Mouse (Mus musculus) layer of hippocampus, adult 9-10 months (tissue): ENCODE data around the gene Mrpl53.
A peak's percentile ranks its signal among the peaks of the same experiment; 100 is the strongest.

Experiments used
- DNase-seq: peaks from one replicate; pipeline ENCODE4 v3.0.0; 2022; ENCODE audit warnings: low spot score

Gene Mrpl53

DNA sequence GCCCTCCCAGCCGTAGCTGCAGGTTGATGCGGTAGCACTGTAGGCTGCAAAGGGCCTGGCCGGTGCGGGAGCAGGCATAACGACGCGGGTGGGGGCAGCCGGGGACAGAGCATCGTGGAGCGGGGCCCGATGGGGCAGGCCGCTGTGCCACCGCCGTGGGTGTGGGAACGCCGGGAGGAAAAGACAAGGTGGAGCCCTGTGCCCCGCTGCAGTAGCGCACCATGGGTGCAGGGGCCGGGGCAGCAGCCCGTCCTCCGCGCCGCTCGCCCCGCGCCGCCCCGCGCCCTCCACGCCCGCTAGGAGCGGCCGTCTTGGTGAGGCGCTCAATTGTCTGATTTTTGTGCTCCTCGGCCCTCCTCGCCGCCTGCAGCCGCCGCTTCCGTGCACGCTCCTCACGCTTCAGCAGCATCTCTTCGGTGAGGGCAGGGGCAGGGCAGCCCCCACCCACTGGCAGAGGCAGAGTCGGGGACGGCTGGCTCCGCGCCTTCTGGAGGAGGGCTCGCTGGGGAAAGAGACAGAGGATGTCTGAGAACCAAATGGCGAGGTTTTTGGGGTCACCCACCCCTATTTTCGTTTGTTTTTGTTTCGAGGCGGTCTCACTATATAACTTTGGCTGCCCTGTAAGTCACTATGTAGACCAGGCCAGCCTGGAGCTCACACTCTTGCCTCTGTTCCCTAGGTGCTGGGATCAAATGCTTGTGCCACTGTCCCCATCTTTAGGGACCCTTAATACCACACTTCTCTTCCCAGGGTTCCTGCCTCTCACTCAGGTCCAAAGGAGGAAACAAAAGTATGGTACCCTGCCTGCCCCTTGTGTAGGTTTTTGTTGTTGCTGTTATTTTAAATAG, 13.2 kb downstream of the Mrpl53 start:
- no peak for DNase-seq

DNA sequence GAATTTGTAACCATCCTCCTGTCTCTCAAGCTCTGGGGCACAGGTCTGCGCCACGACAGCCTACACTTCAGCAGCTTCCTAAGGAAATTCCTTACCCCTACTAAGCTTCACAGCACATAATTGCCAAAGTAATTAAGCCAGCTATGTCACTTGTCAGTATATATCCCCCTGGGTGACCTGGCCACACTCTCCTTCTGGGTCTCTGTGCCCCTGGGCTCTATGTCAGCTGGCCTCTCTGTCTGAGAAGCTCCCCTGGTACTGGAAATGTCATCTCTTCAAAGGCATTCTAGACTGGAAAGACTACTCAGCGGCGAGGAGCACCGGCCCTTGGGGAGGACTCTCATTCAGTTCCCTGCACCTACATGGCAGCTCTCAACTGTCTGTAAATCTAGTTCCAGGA, 14.1 kb downstream of the Mrpl53 start:
- no peak for DNase-seq

GRCm38 (mm10) chr6:83124851-83125312, 16.0 kb downstream of the Mrpl53 start:
- peak; percentile 91 for DNase-seq

- no peak for DNase-seq
These were observed 16.5 kb downstream of the Mrpl53 start, which contains the start of gene Ino80b for GRCm38 (mm10) chr6:83125331-83125730. TSS of gene Ino80b (minus strand) at chr6:83125431.

DNA sequence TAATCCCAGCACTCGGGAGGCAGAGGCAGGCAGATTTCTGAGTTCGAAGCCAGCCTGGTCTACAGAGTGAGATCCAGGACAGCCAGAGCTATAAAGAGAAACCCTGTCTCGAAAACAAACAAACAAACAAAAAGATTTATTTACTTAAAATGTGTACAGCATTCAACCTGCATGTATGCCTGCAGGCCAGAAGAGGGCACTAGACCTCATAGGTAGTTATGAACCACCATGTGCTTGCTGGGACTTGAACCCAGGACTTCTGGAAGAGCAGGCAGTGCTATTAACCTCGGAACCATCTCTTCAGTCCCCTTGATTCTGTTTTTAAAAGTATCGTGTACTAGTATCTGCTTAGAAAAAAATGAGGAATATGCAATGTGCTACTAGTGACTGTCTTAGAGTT, 18.6 kb downstream of the Mrpl53 start:
- DNase-seq = no peak

DNA sequence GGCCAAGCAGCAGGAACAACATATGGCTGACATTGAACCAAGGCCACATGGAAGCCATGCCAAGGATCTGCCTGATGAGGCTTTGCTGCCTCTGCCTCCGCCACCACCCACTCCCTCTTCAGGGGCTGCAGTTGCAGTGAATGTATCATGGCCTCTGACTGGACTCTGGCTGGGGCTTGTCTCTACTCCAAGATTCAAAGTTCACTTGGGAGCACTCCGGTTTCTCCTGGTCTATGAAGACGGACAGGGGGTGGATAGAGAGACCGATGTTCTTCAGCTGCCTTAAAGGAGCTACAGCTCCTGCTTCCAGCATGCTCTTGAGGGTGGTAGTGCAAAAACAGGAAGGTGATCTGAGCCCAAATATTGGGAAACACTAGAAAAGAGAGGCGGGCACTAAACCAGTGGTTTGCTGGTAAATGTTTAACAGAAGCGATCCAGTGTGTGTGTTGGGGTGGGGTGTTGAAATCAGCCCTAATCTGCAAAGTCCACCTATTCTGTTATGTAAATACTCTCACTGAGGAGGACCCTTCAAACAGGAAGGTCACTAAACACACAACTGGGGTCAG, 22.7 kb downstream of the Mrpl53 start:
- no peak for DNase-seq

DNA sequence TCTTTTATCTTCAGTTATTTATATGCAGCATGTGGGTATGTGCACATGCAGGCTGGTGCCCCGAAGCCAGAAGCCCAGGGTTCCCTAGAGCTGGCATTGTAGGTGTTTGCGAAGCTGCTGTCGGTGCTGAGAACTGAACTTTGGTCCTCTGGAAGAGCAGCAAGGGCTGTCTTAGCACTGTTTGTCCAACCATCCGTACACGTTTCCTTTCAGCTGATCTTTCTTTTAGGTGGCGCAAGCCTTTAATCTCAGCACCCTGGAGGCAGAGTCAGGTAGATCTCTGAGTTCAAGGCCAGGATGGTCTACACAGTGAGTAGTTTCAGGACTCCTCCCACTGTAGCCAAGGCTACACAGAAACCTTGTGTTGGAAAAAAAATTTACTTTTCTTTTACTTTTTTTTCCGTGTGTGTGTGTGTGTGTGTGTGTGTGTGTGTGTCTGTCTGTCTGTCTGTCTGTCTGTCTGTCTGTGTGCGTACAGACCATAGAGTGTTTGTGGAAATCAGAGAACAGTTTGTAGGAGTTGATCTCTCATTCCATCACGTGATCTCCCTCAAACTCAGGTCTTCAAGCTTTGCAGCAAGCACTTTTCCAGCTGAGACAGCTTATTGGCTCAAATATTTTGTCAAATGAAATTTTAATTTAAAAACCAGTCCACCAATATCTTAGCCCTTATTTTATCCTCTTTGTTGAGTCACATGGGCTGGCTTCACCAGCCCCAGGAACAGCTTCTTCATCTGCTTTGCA, 23.5 kb downstream of the Mrpl53 start:
- no peak for DNase-seq

GRCm38 (mm10) chr6:83134226-83134625, 25.4 kb downstream of the Mrpl53 start:
- no peak for DNase-seq

DNA sequence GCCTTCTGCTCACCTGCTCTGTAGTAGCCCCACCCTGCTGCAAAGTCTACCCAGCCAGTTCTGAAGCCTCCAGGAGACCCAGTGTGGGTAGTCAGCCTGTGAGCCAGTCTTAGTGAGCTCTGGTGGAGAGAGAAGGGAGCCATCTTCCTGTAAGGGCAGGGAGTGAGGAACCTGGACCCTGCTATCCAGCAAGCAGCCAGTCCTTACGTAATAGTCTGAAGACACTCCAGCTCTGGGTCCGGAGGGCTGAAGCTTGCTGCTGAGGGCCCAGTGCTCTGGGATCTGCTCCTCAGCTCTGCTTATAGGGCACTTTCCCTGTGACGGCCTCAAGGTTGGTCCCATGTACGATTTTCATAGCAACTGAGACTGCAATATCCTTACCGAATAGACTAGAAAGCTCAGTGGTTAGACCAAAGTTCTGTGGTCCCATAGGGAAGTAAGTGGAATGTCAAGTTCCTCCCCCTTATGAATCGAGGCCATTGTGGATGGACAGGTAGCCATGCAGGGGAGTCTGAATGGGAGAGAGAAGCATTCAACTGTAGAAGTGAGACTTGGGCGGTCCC, 26.2 kb downstream of the Mrpl53 start, which contains the start of gene Rtkn:
Rtkn (plus strand) TSS at position 513 of the 563 bp plus-strand sequence.
- no peak for DNase-seq

DNA sequence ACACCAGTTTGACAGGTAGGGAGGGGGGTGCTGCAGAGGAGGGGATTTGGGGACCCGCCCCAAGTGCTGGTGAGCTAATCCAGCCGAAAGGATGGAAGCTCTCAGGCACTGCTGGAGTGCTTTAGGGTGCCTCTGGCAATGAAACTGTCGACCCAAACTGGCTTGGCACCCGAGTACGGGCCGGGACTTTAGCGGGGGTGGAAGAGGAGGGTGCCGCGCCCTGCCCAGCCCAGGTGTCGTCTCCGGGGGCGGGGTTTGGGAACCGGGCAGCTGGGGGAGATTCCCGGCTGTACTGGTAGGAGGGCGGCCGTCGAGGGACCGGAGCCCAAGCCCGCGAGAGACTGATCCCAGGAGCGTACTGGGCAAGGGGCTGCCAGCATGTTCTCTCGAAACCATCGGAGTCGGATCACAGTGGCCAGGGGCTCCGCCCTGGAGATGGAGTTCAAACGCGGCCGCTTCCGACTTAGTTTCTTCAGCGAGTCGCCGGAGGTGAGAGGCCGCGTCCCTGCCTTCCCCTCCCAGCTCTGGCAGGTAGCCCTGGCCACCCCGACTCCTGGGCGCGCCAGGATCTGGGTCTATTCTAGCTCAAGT, 26.8 kb downstream of the Mrpl53 start:
- DNase-seq = no peak

- no peak for DNase-seq
These were observed 27.5 kb downstream of the Mrpl53 start for GRCm38 (mm10) chr6:83136291-83136880.

GRCm38 (mm10) chr6:83136881-83137575, 28.2 kb downstream of the Mrpl53 start:
- no peak for DNase-seq

DNA sequence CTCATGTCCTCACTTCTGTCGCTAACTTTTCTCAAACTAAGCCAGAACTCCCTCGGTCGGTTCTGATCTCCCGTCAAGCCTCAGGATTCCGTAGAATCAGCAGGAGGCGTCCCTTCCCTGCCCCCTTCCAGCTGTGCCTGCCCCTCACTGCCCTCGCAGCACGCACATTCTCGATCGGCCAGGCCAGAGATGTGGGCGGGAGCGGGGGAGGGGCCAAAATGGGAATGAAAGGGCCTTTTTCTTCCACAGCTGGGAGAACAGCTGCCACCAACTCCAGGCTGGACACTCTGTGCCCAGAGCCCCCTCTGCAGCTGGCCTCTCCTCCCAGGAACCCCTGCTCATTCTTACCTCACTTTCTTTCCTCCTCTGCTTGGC, 28.7 kb downstream of the Mrpl53 start:
- DNase-seq = peak; percentile 57

DNA sequence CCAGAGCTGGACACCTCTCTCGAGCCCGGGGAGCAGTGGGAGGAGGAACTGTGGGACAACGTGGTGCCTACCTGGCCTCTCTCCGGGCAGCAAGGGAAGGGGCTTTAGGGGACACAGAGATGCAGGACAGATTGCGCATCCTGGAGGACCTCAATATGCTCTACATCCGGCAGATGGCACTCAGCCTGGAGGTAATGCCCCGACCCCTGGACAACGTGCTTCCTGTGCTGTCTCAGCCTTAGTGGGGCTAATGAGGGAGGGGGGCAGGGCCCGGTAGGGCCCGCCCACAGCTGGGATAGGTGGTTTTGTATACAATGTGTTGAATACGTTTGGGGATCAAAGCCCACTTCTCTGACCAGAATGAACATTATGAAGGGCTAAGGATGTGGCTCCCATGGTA, 29.2 kb downstream of the Mrpl53 start:
- no peak for DNase-seq

- DNase-seq = no peak
These were observed 31.2 kb downstream of the Mrpl53 start for GRCm38 (mm10) chr6:83140044-83140443.

DNA sequence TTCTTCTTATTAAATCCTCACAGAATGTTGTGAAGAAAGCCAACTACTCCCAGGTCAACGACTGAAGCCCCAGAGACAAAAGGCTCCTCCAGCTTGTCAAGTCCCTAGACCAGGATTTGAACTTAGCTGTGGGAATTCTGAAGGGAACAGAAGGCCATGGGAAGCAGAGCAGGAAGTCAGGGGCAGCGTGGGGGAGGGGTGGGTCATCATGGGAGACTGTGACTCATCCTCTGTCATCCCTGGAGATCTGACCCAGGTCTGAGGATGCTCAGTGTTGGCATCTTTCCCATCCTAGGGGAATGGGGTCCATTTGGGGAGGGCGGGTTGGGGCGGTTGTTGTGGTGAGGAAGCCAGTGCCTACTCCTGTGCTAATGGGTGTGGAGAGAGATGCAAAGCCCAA, 32.8 kb downstream of the Mrpl53 start:
- no peak for DNase-seq

DNA sequence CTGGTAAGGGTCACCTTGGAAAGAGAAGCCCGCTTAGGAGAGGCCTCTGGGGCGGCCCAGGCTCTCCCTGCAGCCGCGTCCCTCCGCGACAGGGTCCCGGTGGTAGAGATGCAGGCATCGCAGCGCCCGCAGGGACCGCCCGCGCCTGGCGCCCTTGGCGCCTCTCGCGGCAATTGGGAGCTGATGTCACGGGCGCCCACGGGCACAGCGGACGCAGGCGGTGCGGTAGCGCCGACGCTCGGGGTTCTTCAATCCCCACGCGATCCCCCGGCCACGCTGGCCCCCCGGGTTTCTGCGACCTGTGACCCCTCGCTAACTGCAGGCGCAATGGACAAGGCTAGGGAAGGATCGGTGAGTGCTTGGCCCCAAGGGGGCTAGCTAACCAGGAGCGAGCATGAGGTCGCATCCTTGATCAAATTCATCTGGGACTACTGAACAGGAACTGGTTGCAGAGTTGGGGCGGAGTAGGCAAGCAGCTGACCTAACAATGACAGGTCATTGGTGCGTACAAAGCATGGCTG, 33.4 kb downstream of the Mrpl53 start:
- DNase-seq = no peak

- DNase-seq = no peak
These were observed 34.0 kb downstream of the Mrpl53 start for GRCm38 (mm10) chr6:83142886-83143285.

GRCm38 (mm10) chr6:83145209-83145608, 36.4 kb downstream of the Mrpl53 start:
- no peak for DNase-seq

DNA sequence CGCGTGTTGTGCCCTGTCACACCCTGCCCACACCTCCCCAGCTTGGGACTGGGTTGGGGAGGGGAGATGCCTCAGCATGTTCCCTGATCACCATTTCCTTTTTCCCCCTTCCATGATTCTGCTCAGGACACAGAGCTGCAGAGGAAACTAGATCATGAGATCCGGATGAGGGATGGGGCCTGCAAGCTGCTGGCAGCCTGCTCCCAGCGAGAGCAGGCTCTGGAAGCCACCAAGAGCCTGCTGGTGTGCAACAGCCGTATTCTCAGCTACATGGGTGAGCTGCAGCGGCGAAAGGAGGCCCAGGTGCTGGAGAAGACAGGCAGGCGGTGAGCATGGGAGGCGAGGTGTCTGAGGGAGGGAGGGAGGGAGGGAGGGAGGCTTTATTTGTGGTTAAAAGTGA, 37.0 kb downstream of the Mrpl53 start:
- no peak for DNase-seq

DNA sequence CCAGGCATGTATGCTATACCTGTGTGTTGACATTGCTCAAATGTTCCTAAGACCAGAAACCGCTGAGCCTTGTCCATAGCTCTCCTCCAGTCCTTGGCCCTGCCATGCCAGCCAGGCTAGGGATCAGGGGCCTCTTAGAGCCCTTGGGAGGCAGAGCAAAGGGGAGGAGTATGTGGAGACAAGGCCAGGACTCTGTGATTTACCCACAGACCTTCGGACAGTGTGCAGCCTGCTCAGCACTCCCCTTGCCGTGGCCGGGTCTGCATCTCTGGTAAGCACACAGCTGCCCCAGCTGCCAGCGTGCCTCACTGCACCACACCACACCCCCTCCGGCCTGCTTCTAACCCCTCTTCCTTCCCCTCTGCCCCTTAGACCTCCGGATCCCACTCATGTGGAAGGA, 38.4 kb downstream of the Mrpl53 start:
- no peak for DNase-seq
